Mouse (Mus musculus) limb, embryonic 11.5 days (tissue): ENCODE results near the gene Sugp2. TPM values are rescaled to one million over a fixed set of nuclear protein-coding genes. Genes with fewer than 3 reads are reported as not detected.
A peak's percentile ranks its signal among the peaks of the same experiment; 100 is the strongest.

Experiments
- ATAC-seq: fragments of 200-750 bp; cut with Nextera tagmentation; 2 replicates; pipeline ENCODE4 v1.8.0; 2017; ENCODE audit warnings: low read depth; ENCODE audit not compliant: insufficient number of reproducible peaks, low FRiP score, low TSS enrichment
- DNase-seq: peaks from one replicate; pipeline ENCODE4 v3.0.0-alpha.2; 2015; ENCODE audit warnings: low spot score
- H3K27ac ChIP-seq: fragments of 300-500 bp; sonication (generic); replicated peaks from 2 replicates; pipeline ENCODE4 v1.5.1; 2014; ENCODE audit warnings: low read depth, mild to moderate bottlenecking, low read length
- H3K27me3 ChIP-seq: fragments of 300-500 bp; sonication (generic); 2 replicates; pipeline ENCODE4 v1.6.1; 2014; ENCODE audit warnings: mild to moderate bottlenecking, low read length, mixed read lengths; ENCODE audit not compliant: control insufficient read depth, insufficient read depth
- H3K36me3 ChIP-seq: fragments of 300-500 bp; sonication (generic); 2 replicates; pipeline ENCODE4 v1.6.1; 2014; ENCODE audit warnings: mild to moderate bottlenecking, low read length, moderate library complexity, mixed read lengths; ENCODE audit not compliant: control insufficient read depth, insufficient read depth
- H3K4me1 ChIP-seq: fragments of 300-500 bp; sonication (generic); 2 replicates; pipeline ENCODE4 v1.6.1; 2014; ENCODE audit warnings: low read length, mixed read lengths; ENCODE audit not compliant: control insufficient read depth, insufficient read depth
- H3K4me2 ChIP-seq: fragments of 300-500 bp; sonication (generic); 2 replicates; pipeline ENCODE4 v1.6.1; 2014; ENCODE audit warnings: low read depth, mild to moderate bottlenecking, moderate library complexity; ENCODE audit not compliant: severe bottlenecking
- H3K4me3 ChIP-seq: fragments of 300-500 bp; sonication (generic); 2 replicates; pipeline ENCODE4 v1.5.1; 2014; ENCODE audit warnings: low read depth, low read length
- H3K9ac ChIP-seq: fragments of 300-500 bp; sonication (generic); 2 replicates; pipeline ENCODE4 v1.6.1; 2014; ENCODE audit warnings: mild to moderate bottlenecking, low read length
- H3K9me3 ChIP-seq: fragments of 300-500 bp; sonication (generic); 2 replicates; pipeline ENCODE4 v1.6.1; 2016; ENCODE audit warnings: low read length; ENCODE audit not compliant: control insufficient read depth
- WGBS: fragments of 180-500 bp; shearing (Covaris S2); extraction: QIAGEN DNeasy Blood & Tissue Kit; methylation state at CpG from one replicate; pipeline ENCODE4 v1.1.7; 2014; 5-methylcytosine and 5-hydroxymethylcytosine counted together
- polyA plus RNA-seq: library from polyadenylated mRNA; unstranded; fragments of >200 nt; fragmentation: Nextera tagmentation; extraction: Ambion mirVana; gene quantifications from 2 replicates; pipeline ENCODE4 v1.2.1, GENCODE M21; 2014

Sugp2 gene
- polyA plus RNA-seq, 1 experiment from 2014 or later = 34.3 TPM

- H3K9me3 ChIP-seq = peaks cover 4% of the 10 kb centered on the region; the same call in 1 of the 2 replicates
- H3K4me3 ChIP-seq = no peak overlapping the region
- no peaks in the 10 kb centered on the region for H3K27me3 ChIP-seq
- ATAC-seq (no peak), DNase-seq (no peak)
- no peak overlapping the region for H3K27ac ChIP-seq
- no peak overlapping the region for H3K4me2 ChIP-seq
- 92% methylated on average over 8 of the region's 8 CpGs for WGBS
- H3K4me1 ChIP-seq = peaks cover 8% of the 10 kb centered on the region; the same call in 1 of the 2 replicates
- no peak overlapping the region for H3K9ac ChIP-seq
- H3K36me3 ChIP-seq = peaks cover 35% of the 10 kb centered on the region
Observed at GRCm38 (mm10) chr8:70286737-70287136, 52.7 kb downstream of the Sugp2 start.

GRCm38 (mm10) chr8:70293988-70294405 is 60.0 kb downstream of the Sugp2 start:
- no peak for DNase-seq
- no peak overlapping the region for H3K4me3 ChIP-seq
- H3K27ac ChIP-seq = no peak overlapping the region
- no peaks in the 10 kb centered on the region for H3K27me3 ChIP-seq
- no peaks in the 10 kb centered on the region for H3K9me3 ChIP-seq
- H3K9ac ChIP-seq = no peak overlapping the region
- H3K4me2 ChIP-seq = no peak overlapping the region
- 58% methylated on average over 5 of the region's 5 CpGs for WGBS
- no peaks in the 10 kb centered on the region for H3K4me1 ChIP-seq
- no peak for ATAC-seq
- H3K36me3 ChIP-seq = peaks cover 44% of the 10 kb centered on the region

- Histone ChIP-seq H3K27me3 (no peaks in the 10 kb centered on the region), H3K36me3 (peaks cover 29% of the 10 kb centered on the region), H3K9me3 (no peaks in the 10 kb centered on the region), H3K9ac (no peak overlapping the region), H3K4me1 (peaks cover 15% of the 10 kb centered on the region), H3K4me2 (no peak overlapping the region), H3K4me3 (no peak overlapping the region), H3K27ac (no peak overlapping the region)
- WGBS = 90% methylated on average over 3 of the region's 3 CpGs
- DNase-seq (no peak), ATAC-seq (no peak)
Observed at GRCm38 (mm10) chr8:70300881-70301280, 66.9 kb downstream of the Sugp2 start.

DNA sequence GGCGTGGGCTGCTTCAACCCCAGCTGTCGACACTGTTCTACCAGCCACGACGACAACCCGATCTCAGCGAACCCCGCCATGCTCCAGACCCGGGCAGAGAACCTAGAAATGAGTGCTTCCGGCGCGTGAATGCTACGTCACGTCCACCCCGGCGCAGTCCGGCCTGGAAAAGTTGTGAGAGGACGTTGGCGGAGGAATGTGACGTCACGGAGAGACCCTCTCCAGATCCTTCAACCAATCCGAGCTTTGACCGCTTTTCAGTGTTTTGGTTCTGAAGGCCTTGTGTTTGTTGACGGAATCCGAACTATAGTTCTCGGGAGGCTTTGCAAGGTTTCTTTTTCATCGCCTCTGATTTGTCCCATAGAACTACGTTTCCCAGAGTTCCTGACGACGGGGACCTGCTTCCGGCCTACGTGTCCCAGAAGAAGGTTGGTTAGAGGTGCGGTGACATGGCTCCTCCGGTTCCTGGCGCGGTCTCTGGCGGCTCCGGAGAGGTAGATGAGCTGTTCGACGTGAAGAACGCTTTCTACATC is 68.4 kb downstream of the Sugp2 start, which contains the start of the genes Ddx49 and Cope:
Gene Ddx49 (minus strand): TSS at position 132 of the 533 bp plus-strand sequence.
Gene Cope (plus strand): TSS at position 161 of the 533 bp plus-strand sequence.
- Histone ChIP-seq H3K4me3 (peak within 1 kb of the TSS; percentile 91), H3K4me2 (peak within 1 kb of the TSS; percentile 91), H3K27ac (no peak within 1 kb of the TSS), H3K9me3 (no peaks in the 10 kb centered on the region), H3K9ac (peak within 1 kb of the TSS; percentile 68), H3K27me3 (no peaks in the 10 kb centered on the region), H3K4me1 (peaks cover 15% of the 10 kb centered on the region), H3K36me3 (peaks cover 22% of the 10 kb centered on the region)
- ATAC-seq = peak; percentile 84
- DNase-seq = peak; percentile 98
- WGBS = under 1% methylated on average over 40 of the region's 40 CpGs

DNA sequence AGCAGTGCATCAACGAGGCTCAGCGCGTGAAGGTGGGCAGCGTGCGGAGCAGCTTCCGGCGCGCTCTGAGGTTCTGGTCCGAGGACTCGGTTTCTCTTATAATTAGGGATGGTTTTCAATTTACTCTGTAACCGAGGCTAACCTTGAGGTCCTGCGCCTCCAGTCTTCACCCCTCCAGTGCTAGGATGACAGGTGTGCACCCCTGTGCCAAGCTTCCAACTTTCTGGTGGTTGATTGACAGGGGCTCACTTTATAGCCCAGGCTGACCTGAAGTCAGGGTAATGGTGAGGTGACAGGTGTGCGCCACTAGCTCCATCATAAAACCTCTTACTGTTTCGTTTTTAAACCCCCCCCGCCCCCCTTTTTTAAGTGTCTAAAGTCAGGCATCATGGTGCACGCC is 68.9 kb downstream of the Sugp2 start:
- no peaks in the 10 kb centered on the region for H3K9me3 ChIP-seq
- H3K4me1 ChIP-seq = peaks cover 15% of the 10 kb centered on the region
- DNase-seq (no peak), ATAC-seq (peak; percentile 27; the same call in 1 of the 2 replicates)
- WGBS = 6% methylated on average over 16 of the region's 16 CpGs
- no peak overlapping the region for H3K27ac ChIP-seq
- peaks cover 23% of the 10 kb centered on the region for H3K36me3 ChIP-seq
- peak overlapping the region; percentile 91 for H3K4me2 ChIP-seq
- H3K4me3 ChIP-seq = peak overlapping the region; percentile 91
- peak overlapping the region; percentile 68 for H3K9ac ChIP-seq
- no peaks in the 10 kb centered on the region for H3K27me3 ChIP-seq

DNA sequence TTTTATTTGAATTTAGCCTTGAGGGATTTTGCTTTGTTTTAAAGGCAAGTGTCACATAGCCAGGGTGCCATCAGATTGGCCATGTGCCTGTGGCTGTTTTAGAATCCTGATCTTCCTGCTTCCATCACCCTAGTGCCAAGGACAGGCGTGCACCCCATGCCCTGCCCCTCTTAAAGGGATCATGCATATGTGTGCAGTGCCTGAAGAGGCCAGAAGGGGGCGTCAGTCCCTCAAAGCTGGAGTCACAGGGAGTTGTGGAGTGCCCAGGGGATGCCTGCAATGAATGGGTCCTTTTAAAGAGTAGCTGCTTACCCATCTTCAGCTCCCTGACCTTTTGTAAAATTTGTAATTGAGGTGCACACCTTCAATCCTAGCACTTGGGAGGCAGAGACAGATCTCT is 75.3 kb downstream of the Sugp2 start:
- ATAC-seq = no peak

DNA sequence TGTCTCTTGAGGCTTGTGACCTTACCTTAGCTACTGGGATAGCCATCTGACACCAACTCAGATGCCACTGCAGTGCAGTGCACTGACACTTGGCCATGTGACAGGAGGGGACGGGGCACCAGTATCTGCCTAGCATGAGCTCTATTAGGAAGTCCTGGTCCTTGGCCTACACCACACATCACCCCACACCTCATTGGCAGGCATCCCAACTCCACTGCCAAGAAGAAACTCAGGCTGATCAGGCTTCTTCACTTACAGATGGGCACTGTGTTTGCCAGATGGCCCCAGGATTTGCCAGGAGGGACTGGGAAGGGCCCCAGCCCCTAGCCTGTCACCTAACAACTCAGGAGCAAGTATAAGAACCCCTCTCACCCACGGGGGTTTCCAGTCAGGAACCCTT is 79.4 kb downstream of the Sugp2 start:
- Histone ChIP-seq H3K4me3 (no peak overlapping the region), H3K36me3 (peaks cover 23% of the 10 kb centered on the region), H3K27ac (no peak overlapping the region), H3K9me3 (no peaks in the 10 kb centered on the region), H3K9ac (no peak overlapping the region), H3K4me2 (no peak overlapping the region), H3K27me3 (no peaks in the 10 kb centered on the region), H3K4me1 (peaks cover 19% of the 10 kb centered on the region)
- 80% methylated on average over 2 of the region's 2 CpGs for WGBS
- no peak for DNase-seq
- no peak for ATAC-seq

More for the DNA sequence above, 75.3 kb downstream of the Sugp2 start:
- Histone ChIP-seq H3K9me3 (no peaks in the 10 kb centered on the region), H3K9ac (no peak overlapping the region), H3K36me3 (peaks cover 43% of the 10 kb centered on the region), H3K4me2 (no peak overlapping the region), H3K4me3 (no peak overlapping the region), H3K27ac (no peak overlapping the region), H3K27me3 (no peaks in the 10 kb centered on the region), H3K4me1 (peaks cover 1% of the 10 kb centered on the region; the same call in 1 of the 2 replicates)
- peak; percentile 49 for DNase-seq
- WGBS = 37% methylated on average over 2 of the region's 2 CpGs

- Histone ChIP-seq H3K4me1 (peaks cover 19% of the 10 kb centered on the region), H3K4me2 (peak within 1 kb of the TSS; percentile 67), H3K27me3 (no peaks in the 10 kb centered on the region), H3K27ac (peak within 1 kb of the TSS; percentile 57; the same call in 1 of the 2 replicates), H3K36me3 (peaks cover 15% of the 10 kb centered on the region), H3K9me3 (no peaks in the 10 kb centered on the region), H3K9ac (peak within 1 kb of the TSS; percentile 58), H3K4me3 (peak within 1 kb of the TSS; percentile 41)
- 2% methylated on average over 66 of the region's 66 CpGs for WGBS
- DNase-seq = peak; percentile 84
- peak; percentile 42 for ATAC-seq
Observed at GRCm38 (mm10) chr8:70315624-70316510, 81.8 kb downstream of the Sugp2 start, which contains the start of gene Cers1. Cers1 (plus strand) TSS chr8:70315775.
